Mouse (Mus musculus) embryonic facial prominence, embryonic 15.5 days (tissue): ENCODE measurements around the gene Mutyh. TPM values are rescaled to one million over a fixed set of nuclear protein-coding genes. Genes with fewer than 3 reads are reported as not detected.

Experiments used
- ATAC-seq: fragments of 200-750 bp; cut with Nextera tagmentation; 2 replicates; pipeline ENCODE4 v1.8.0; 2017; ENCODE audit warnings: low read depth, moderate TSS enrichment; ENCODE audit not compliant: insufficient number of reproducible peaks, low FRiP score, low TSS enrichment
- H3K27ac ChIP-seq: fragments of 300-500 bp; sonication (generic); replicated peaks from 2 replicates; pipeline ENCODE4 v1.5.1; 2015; ENCODE audit warnings: mild to moderate bottlenecking, inconsistent platforms
- H3K27me3 ChIP-seq: fragments of 300-500 bp; sonication (generic); 2 replicates; pipeline ENCODE4 v1.6.1; 2015; ENCODE audit warnings: inconsistent platforms
- H3K36me3 ChIP-seq: fragments of 300-500 bp; sonication (generic); 2 replicates; pipeline ENCODE4 v1.6.1; 2015; ENCODE audit warnings: mild to moderate bottlenecking, inconsistent platforms
- H3K4me1 ChIP-seq: fragments of 300-500 bp; sonication (generic); 2 replicates; pipeline ENCODE4 v1.6.1; 2015; ENCODE audit warnings: inconsistent platforms
- H3K4me2 ChIP-seq: fragments of 300-500 bp; sonication (generic); replicated peaks from 2 replicates; pipeline ENCODE4 v1.6.1; 2015; ENCODE audit warnings: mild to moderate bottlenecking, inconsistent platforms
- H3K4me3 ChIP-seq: fragments of 300-500 bp; sonication (generic); replicated peaks from 2 replicates; pipeline ENCODE4 v1.5.1; 2015; ENCODE audit warnings: mild to moderate bottlenecking, inconsistent platforms
- H3K9ac ChIP-seq: fragments of 300-500 bp; sonication (generic); 2 replicates; pipeline ENCODE4 v1.6.1; 2015; ENCODE audit warnings: inconsistent platforms
- H3K9me3 ChIP-seq: fragments of 300-500 bp; sonication (generic); replicated peaks from 2 replicates; pipeline ENCODE4 v1.6.1; 2016; ENCODE audit warnings: inconsistent platforms
- WGBS: fragments of 180-500 bp; shearing (Covaris S2); methylation state at CpG from one replicate; pipeline ENCODE4 v1.1.7; 2015; 5-methylcytosine and 5-hydroxymethylcytosine counted together
- polyA plus RNA-seq: library from polyadenylated mRNA; unstranded; fragments of >200 nt; fragmentation: Nextera tagmentation; extraction: Ambion mirVana; gene quantifications from 2 replicates; pipeline ENCODE4 v1.2.1, GENCODE M21; 2015

The Mutyh gene
- polyA plus RNA-seq: 13.0 and 14.8 TPM in 2 replicates

DNA sequence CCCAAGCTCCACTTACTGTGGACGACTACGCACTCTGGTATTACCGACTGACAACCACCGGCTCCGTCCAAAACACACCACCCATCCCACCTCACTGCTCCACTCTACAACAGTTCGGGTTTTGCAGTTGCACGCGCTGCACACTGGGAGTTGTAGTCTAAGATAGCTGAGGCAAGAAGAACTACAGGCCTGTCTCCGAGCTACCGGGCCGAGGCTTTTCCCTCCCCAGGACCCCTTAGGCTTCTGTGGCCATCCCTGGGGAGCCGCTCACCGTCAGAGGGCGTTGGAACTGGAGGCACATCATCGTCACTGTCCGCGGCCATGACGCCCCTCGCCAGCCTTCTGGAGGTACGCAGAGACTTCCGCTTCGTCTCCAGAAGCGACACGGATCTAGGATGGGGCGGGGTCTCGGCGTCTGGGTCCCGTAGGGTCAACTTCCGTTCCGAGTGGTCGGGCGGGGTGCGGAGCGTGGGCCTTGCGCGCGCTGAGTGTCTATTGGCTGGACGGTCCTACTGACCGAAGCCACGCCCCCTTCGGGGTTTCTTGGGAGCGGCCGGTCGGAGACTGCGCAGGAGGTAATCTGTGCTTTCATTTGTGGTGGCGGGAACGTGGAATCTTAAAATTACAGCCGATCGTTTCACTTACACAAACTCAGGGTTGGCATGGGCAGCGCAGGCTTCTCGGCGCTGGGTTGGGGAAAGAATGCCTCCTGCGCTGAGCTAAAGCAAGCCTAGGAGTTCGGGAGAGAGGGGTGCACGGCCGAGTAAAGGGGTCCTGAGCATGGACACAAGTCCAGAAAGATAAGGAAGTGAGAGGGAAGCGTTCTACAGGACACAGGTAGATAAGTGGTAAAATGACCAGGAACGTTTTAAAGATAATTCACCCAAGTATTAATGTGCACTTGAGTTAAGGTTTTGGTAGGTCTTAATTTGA is at the start of gene Mutyh, which contains the start of gene Toe1:
Mutyh (plus strand) TSS at position 527 of the 933 bp plus-strand sequence.
Toe1 (minus strand) TSS at position 444 of the 933 bp plus-strand sequence.
- H3K27ac ChIP-seq: peak within 1 kb of the TSS; percentile 93
- peaks cover 29% of the 10 kb centered on the region for H3K36me3 ChIP-seq
- peak within 1 kb of the TSS; percentile 59 for H3K4me2 ChIP-seq
- no peaks in the 10 kb centered on the region for H3K9me3 ChIP-seq
- under 1% methylated on average over 58 of the region's 58 CpGs for WGBS
- peak within 1 kb of the TSS; percentile 81 for H3K4me3 ChIP-seq
- ATAC-seq: peak; percentile 98
- peaks cover 13% of the 10 kb centered on the region for H3K4me1 ChIP-seq
- H3K27me3 ChIP-seq: no peaks in the 10 kb centered on the region
- peak within 1 kb of the TSS; percentile 68 for H3K9ac ChIP-seq

- H3K36me3 ChIP-seq: no peaks in the 10 kb centered on the region
- H3K9ac ChIP-seq: no peak overlapping the region
- ATAC-seq: no peak
- H3K27ac ChIP-seq: no peak overlapping the region
- 78% methylated on average over 2 of the region's 2 CpGs for WGBS
- no peaks in the 10 kb centered on the region for H3K27me3 ChIP-seq
- H3K9me3 ChIP-seq: no peaks in the 10 kb centered on the region
- H3K4me1 ChIP-seq: no peaks in the 10 kb centered on the region
- no peak overlapping the region for H3K4me3 ChIP-seq
- H3K4me2 ChIP-seq: no peak overlapping the region
Measured at GRCm38 (mm10) chr4:116761914-116762313, 45.6 kb upstream of the Mutyh start.

- Histone ChIP-seq H3K4me1 (no peaks in the 10 kb centered on the region), H3K27ac (no peak overlapping the region)
Measured at GRCm38 (mm10) chr4:116764001-116764400, 43.5 kb upstream of the Mutyh start.

GRCm38 (mm10) chr4:116768510-116768909 is 39.0 kb upstream of the Mutyh start:
- Histone ChIP-seq H3K27ac (no peak overlapping the region), H3K27me3 (no peaks in the 10 kb centered on the region), H3K36me3 (no peaks in the 10 kb centered on the region), H3K4me2 (no peak overlapping the region), H3K9ac (no peak overlapping the region), H3K9me3 (no peaks in the 10 kb centered on the region), H3K4me3 (no peak overlapping the region), H3K4me1 (no peaks in the 10 kb centered on the region)
- ATAC-seq: no peak
- 80% methylated on average over 5 of the region's 5 CpGs for WGBS

More at GRCm38 (mm10) chr4:116764001-116764400, 43.5 kb upstream of the Mutyh start:
- no peak for ATAC-seq
- Histone ChIP-seq H3K4me2 (no peak overlapping the region), H3K9me3 (no peaks in the 10 kb centered on the region), H3K27me3 (no peaks in the 10 kb centered on the region), H3K4me3 (no peak overlapping the region), H3K36me3 (no peaks in the 10 kb centered on the region), H3K9ac (no peak overlapping the region)
- WGBS: 87% methylated on average over 5 of the region's 5 CpGs

- no peak for ATAC-seq
- Histone ChIP-seq H3K9me3 (no peaks in the 10 kb centered on the region), H3K4me1 (no peaks in the 10 kb centered on the region), H3K4me2 (no peak overlapping the region), H3K36me3 (no peaks in the 10 kb centered on the region), H3K4me3 (no peak overlapping the region), H3K27me3 (no peaks in the 10 kb centered on the region), H3K9ac (no peak overlapping the region), H3K27ac (no peak overlapping the region)
Measured at GRCm38 (mm10) chr4:116769060-116769459, 38.5 kb upstream of the Mutyh start.

- Histone ChIP-seq H3K27me3 (no peaks in the 10 kb centered on the region), H3K4me2 (no peak overlapping the region), H3K36me3 (no peaks in the 10 kb centered on the region), H3K9me3 (no peaks in the 10 kb centered on the region), H3K9ac (no peak overlapping the region), H3K27ac (no peak overlapping the region), H3K4me1 (no peaks in the 10 kb centered on the region), H3K4me3 (no peak overlapping the region)
- no peak for ATAC-seq
- 89% methylated on average over 5 of the region's 5 CpGs for WGBS
Measured at GRCm38 (mm10) chr4:116776391-116776790, 31.1 kb upstream of the Mutyh start.

- Histone ChIP-seq H3K9ac (no peak overlapping the region), H3K4me2 (no peak overlapping the region), H3K4me3 (no peak overlapping the region), H3K27ac (no peak overlapping the region), H3K36me3 (no peaks in the 10 kb centered on the region), H3K9me3 (no peaks in the 10 kb centered on the region), H3K4me1 (no peaks in the 10 kb centered on the region), H3K27me3 (no peaks in the 10 kb centered on the region)
- no peak for ATAC-seq
- WGBS: 88% methylated on average over 3 of the region's 3 CpGs
Measured at GRCm38 (mm10) chr4:116777079-116777478, 30.4 kb upstream of the Mutyh start.

GRCm38 (mm10) chr4:116780541-116780940 is 27.0 kb upstream of the Mutyh start:
- Histone ChIP-seq H3K4me2 (no peak overlapping the region), H3K4me1 (no peaks in the 10 kb centered on the region), H3K27ac (no peak overlapping the region), H3K4me3 (no peak overlapping the region), H3K36me3 (no peaks in the 10 kb centered on the region), H3K9me3 (no peaks in the 10 kb centered on the region), H3K9ac (no peak overlapping the region), H3K27me3 (no peaks in the 10 kb centered on the region)
- 75% methylated on average over 2 of the region's 2 CpGs for WGBS
- no peak for ATAC-seq

DNA sequence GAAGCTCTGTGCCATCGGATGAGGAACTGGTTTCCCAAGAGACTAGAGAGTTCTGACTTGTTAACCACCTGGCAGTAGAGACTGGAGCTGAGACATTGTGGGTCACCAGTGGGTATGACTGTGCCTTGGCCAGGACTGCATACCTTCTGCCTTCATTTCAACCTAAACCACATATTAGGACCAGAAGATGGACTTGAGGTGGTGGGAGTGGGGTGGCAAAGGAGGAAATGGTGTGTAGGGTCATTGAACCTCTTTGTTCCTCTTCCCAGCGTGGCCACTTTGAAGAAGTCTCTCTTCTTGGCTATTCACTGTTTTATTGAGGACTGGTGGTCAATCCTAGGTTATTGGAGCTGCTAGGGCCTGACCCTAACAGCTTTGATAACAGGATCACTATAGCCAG is 26.2 kb upstream of the Mutyh start:
- H3K27ac ChIP-seq: no peak overlapping the region
- H3K9me3 ChIP-seq: no peaks in the 10 kb centered on the region
- no peaks in the 10 kb centered on the region for H3K36me3 ChIP-seq
- ATAC-seq: no peak
- H3K4me2 ChIP-seq: no peak overlapping the region
- H3K27me3 ChIP-seq: no peaks in the 10 kb centered on the region
- no peak overlapping the region for H3K9ac ChIP-seq
- no peak overlapping the region for H3K4me3 ChIP-seq
- no peaks in the 10 kb centered on the region for H3K4me1 ChIP-seq
- 42% methylated on average over 2 of the region's 2 CpGs for WGBS

DNA sequence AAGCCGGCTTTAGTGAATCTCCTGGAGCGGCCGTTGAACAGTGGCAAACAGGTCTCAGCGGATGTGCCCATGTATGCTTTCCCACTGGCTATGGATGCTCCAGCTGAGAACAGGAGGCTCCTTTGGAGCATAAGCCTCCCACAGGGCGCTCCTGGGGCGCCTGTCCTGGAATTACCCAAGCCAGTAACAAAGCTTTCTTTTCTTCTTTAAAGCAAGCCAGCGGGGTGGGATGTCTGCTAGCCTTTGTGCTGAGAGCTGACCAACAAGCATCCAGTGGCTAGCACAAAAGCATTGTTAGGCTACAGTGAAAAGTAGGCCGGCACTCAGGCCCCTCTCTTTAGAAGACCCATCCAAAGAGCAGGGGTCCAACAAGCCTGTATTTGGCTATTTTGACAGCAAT is 25.4 kb upstream of the Mutyh start:
- Histone ChIP-seq H3K9me3 (no peaks in the 10 kb centered on the region), H3K4me2 (no peak overlapping the region), H3K4me3 (no peak overlapping the region), H3K9ac (no peak overlapping the region), H3K27ac (no peak overlapping the region), H3K27me3 (no peaks in the 10 kb centered on the region), H3K4me1 (no peaks in the 10 kb centered on the region), H3K36me3 (no peaks in the 10 kb centered on the region)
- no peak for ATAC-seq
- WGBS: 19% methylated on average over 8 of the region's 8 CpGs

- Histone ChIP-seq H3K4me3 (no peak overlapping the region), H3K9ac (no peak overlapping the region), H3K4me2 (no peak overlapping the region), H3K4me1 (peaks cover 10% of the 10 kb centered on the region; the same call in 1 of the 2 replicates), H3K27me3 (no peaks in the 10 kb centered on the region), H3K36me3 (no peaks in the 10 kb centered on the region), H3K9me3 (no peaks in the 10 kb centered on the region), H3K27ac (no peak overlapping the region)
- ATAC-seq: no peak
- 97% methylated on average over 1 of the region's 1 CpGs for WGBS
Measured at GRCm38 (mm10) chr4:116786587-116786986, 20.9 kb upstream of the Mutyh start.
